Mouse (Mus musculus) midbrain, embryonic 13.5 days (tissue): ENCODE measurements around the gene Fos. TPM values are rescaled to one million over a fixed set of nuclear protein-coding genes. Genes with fewer than 3 reads are reported as not detected.

Experiments used
- ATAC-seq: fragments of 200-750 bp; cut with Nextera tagmentation; 2 replicates; pipeline ENCODE4 v1.8.0; 2017; ENCODE audit warnings: mild to moderate bottlenecking, moderate TSS enrichment, moderate library complexity
- H3K27ac ChIP-seq: fragments of 300-500 bp; sonication (generic); 2 replicates; pipeline ENCODE4 v1.5.1; 2015; ENCODE audit warnings: inconsistent platforms, mild to moderate bottlenecking, moderate library complexity
- H3K27me3 ChIP-seq: fragments of 300-500 bp; sonication (generic); 2 replicates; pipeline ENCODE4 v1.6.1; 2015; ENCODE audit warnings: mild to moderate bottlenecking, inconsistent platforms
- H3K36me3 ChIP-seq: fragments of 300-500 bp; sonication (generic); 2 replicates; pipeline ENCODE4 v1.6.1; 2015; ENCODE audit warnings: mild to moderate bottlenecking, inconsistent platforms
- H3K4me1 ChIP-seq: fragments of 300-500 bp; sonication (generic); replicated peaks from 2 replicates; pipeline ENCODE4 v1.6.1; 2015; ENCODE audit warnings: inconsistent platforms
- H3K4me2 ChIP-seq: fragments of 300-500 bp; sonication (generic); replicated peaks from 2 replicates; pipeline ENCODE4 v1.6.1; 2015; ENCODE audit warnings: moderate library complexity, mild to moderate bottlenecking, inconsistent platforms
- H3K4me3 ChIP-seq: fragments of 300-500 bp; sonication (generic); replicated peaks from 2 replicates; pipeline ENCODE4 v1.5.1; 2015; ENCODE audit warnings: mild to moderate bottlenecking, inconsistent platforms
- H3K9ac ChIP-seq: fragments of 300-500 bp; sonication (generic); replicated peaks from 2 replicates; pipeline ENCODE4 v1.6.1; 2015; ENCODE audit warnings: mild to moderate bottlenecking, inconsistent platforms
- H3K9me3 ChIP-seq: fragments of 300-500 bp; sonication (generic); 2 replicates; pipeline ENCODE4 v1.6.1; 2016; ENCODE audit warnings: mild to moderate bottlenecking, inconsistent platforms
- WGBS: fragments of 180-500 bp; shearing (Covaris S2); methylation state at CpG from one replicate; pipeline ENCODE4 v1.1.7; 2015; 5-methylcytosine and 5-hydroxymethylcytosine counted together
- polyA plus RNA-seq: library from polyadenylated mRNA; unstranded; fragments of >200 nt; fragmentation: Nextera tagmentation; extraction: Ambion mirVana; gene quantifications from 2 replicates; pipeline ENCODE4 v1.2.1, GENCODE M21; 2015

Gene Fos
- polyA plus RNA-seq, 1 experiment from 2014 or later: 0.90 TPM

DNA sequence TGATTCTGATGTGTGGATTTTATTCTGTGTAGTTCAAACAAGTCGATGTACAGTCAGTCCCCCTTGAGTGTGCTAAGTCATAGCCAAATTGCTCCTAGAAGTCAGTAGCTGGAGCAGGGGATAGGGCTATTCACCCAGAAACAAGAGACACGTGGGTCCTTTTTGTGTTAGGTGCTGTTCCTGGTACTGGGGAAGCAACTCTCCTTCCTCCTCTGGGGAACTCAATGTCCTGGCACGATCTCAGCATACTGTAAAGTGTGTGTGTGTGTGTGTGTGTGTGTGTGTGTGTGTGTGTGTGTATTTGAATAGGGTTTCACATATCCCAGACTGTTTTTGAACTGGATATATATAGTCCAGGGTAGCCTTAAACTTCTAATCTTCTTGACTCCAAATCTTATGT lies 8.8 kb upstream of the Fos start:
- no peaks in the 10 kb centered on the region for H3K9me3 ChIP-seq
- WGBS: 60% methylated on average over 3 of the region's 3 CpGs
- ATAC-seq: no peak
- H3K9ac ChIP-seq: no peak overlapping the region
- H3K27ac ChIP-seq: no peak overlapping the region
- no peaks in the 10 kb centered on the region for H3K36me3 ChIP-seq
- H3K4me1 ChIP-seq: peaks cover 7% of the 10 kb centered on the region
- H3K4me2 ChIP-seq: no peak overlapping the region
- H3K4me3 ChIP-seq: no peak overlapping the region
- H3K27me3 ChIP-seq: 0 out of 2 replicates have a peak, but pooled peaks cover 4% of the 10 kb centered on the region

DNA sequence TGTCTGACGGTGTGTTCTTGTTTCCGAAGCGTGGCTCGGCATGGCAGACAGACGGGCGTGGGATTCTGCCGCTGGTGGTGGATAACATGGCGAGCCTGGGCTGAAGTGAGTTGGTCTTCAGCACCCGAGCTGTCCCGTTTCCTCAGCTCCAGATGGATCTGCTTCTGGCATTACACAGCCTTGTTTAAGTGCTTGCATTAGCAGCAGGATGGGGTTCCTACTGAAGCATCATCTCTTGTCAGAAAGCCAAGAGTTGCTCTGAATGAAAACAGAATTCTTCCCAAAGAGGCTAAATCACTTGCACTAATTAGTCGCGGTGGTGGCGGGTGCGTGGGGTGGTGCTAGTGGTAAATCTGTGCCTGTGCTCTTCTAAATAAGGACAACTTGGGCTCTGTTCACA lies 5.8 kb upstream of the Fos start:
- Histone ChIP-seq H3K27me3 (0 out of 2 replicates have a peak, but pooled peaks cover 11% of the 10 kb centered on the region), H3K4me3 (no peak overlapping the region), H3K27ac (no peak overlapping the region), H3K36me3 (no peaks in the 10 kb centered on the region), H3K9ac (no peak overlapping the region), H3K4me2 (no peak overlapping the region), H3K9me3 (no peaks in the 10 kb centered on the region), H3K4me1 (peaks cover 17% of the 10 kb centered on the region)
- 79% methylated on average over 14 of the region's 14 CpGs for WGBS
- ATAC-seq: no peak

DNA sequence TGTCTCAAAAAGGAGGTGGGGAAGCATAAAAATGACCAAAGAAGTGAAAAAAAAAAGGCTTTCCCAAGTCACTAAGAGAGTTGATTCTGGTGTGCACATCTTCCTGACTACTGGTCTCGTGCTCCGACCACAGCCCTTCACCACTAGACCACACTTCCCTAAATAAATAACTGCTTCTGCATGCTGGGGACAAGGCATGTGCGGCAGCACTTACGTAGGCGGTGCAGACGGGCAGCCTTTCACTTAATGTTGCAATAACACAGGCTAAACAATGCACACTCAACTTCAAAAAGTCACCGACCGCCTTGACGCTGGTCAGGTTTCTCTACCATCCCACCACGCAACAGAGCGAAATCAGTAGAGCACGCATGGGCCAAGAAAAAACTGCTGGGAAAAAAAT lies 5.0 kb upstream of the Fos start:
- H3K27me3 ChIP-seq: 0 out of 2 replicates have a peak, but pooled peaks cover 11% of the 10 kb centered on the region
- 85% methylated on average over 12 of the region's 12 CpGs for WGBS
- no peak for ATAC-seq

DNA sequence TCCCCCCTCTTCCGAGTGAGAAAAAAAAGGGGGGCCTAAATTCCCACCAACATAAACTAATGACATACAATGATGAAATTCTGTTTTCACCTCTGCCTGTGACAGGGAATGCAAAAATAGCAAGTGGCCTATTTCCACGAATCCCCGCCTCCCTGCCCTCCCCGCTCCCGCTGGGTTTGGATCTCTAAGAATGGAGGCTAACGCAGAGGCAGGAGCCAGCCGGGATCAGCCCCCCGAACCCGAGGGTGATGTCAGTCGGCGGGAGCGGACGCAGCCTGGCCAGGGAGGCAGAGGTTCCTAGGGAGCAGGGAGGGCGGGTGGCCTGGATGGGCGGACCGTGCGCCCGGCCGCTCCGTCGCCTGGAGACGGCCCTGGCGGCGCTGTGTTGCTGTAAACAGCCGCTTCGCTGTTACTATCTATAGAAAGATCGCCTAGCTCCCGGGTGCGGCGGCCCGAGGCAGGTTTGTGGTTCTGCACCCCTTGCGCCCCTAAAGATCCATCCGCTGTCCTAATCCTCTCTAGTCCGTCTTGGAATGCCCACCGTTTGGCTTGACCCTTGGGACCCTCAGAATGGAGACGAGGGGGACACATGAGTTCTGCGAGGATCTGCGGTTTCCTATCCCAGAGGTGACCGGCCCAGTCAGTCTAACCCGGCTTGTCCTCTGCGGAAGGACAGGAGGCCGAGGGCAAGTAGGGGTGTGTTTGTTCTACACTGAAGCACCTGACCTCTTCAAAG lies 1.6 kb upstream of the Fos start:
- Histone ChIP-seq H3K4me2 (peak overlapping the region; percentile 100), H3K27ac (peak overlapping the region; percentile 25; the same call in 1 of the 2 replicates), H3K36me3 (no peaks in the 10 kb centered on the region), H3K4me1 (peaks cover 46% of the 10 kb centered on the region), H3K27me3 (peaks cover 35% of the 10 kb centered on the region), H3K9ac (peak overlapping the region; percentile 75), H3K4me3 (peak overlapping the region; percentile 56), H3K9me3 (no peaks in the 10 kb centered on the region)
- under 1% methylated on average over 42 of the region's 42 CpGs for WGBS
- ATAC-seq: peak; percentile 46

More for the DNA sequence above, 5.0 kb upstream of the Fos start:
- Histone ChIP-seq H3K27ac (no peak overlapping the region), H3K9me3 (no peaks in the 10 kb centered on the region), H3K4me1 (peaks cover 21% of the 10 kb centered on the region), H3K36me3 (no peaks in the 10 kb centered on the region), H3K4me2 (no peak overlapping the region), H3K9ac (no peak overlapping the region), H3K4me3 (no peak overlapping the region)

DNA sequence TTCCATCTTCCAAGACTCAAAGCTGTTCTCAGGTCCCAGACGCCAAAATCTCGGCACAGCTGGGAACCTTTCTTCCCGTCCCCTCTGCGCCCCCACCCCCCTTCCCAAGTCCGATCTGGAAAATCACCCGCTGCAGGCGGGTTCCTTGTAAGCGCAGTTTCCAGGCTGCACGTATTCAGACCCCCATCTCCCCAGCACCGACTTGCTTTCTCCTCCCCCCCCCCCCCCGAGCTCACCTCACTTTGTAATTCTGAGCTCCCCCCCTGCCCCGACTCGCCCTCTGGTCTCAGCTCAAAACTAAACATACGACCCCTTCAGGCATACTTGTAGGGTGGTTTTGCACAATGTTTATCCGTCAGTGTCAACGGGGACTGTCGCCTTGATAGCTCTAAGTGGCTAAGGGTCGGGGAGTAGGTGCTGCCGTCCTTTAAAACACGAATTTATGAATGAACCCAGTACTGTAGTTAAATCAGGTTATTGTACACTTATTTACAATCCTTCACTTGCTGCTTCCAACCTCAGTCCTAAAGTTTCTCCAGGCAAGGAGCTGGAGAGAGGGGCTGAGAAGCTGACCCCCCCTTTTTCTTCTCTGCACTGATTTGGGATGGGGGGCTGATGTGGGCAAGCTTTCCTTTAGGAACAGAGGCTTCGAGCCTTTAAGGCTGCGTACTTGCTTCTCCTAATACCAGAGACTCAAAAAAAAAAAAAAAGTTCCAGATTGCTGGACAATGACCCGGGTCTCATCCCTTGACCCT lies 857 bp upstream of the Fos start:
- Histone ChIP-seq H3K36me3 (no peaks in the 10 kb centered on the region), H3K4me3 (peak overlapping the region; percentile 56), H3K27ac (no peak overlapping the region), H3K27me3 (peaks cover 38% of the 10 kb centered on the region), H3K9ac (peak overlapping the region; percentile 75), H3K4me2 (peak overlapping the region; percentile 100), H3K4me1 (peaks cover 46% of the 10 kb centered on the region), H3K9me3 (no peaks in the 10 kb centered on the region)
- WGBS: under 1% methylated on average over 23 of the region's 23 CpGs
- ATAC-seq: no peak

DNA sequence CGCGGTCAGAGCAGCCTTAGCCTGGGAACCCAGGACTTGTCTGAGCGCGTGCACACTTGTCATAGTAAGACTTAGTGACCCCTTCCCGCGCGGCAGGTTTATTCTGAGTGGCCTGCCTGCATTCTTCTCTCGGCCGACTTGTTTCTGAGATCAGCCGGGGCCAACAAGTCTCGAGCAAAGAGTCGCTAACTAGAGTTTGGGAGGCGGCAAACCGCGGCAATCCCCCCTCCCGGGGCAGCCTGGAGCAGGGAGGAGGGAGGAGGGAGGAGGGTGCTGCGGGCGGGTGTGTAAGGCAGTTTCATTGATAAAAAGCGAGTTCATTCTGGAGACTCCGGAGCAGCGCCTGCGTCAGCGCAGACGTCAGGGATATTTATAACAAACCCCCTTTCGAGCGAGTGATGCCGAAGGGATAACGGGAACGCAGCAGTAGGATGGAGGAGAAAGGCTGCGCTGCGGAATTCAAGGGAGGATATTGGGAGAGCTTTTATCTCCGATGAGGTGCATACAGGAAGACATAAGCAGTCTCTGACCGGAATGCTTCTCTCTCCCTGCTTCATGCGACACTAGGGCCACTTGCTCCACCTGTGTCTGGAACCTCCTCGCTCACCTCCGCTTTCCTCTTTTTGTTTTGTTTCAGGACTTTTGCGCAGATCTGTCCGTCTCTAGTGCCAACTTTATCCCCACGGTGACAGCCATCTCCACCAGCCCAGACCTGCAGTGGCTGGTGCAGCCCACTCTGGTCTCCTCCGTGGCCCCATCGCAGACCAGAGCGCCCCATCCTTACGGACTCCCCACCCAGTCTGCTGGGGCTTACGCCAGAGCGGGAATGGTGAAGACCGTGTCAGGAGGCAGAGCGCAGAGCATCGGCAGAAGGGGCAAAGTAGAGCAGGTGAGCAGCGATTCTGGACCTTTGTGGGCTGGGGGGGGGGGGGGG lies 875 bp downstream of the Fos start:
- H3K36me3 ChIP-seq: no peaks in the 10 kb centered on the region
- H3K9me3 ChIP-seq: no peaks in the 10 kb centered on the region
- peak overlapping the region; percentile 63 for H3K9ac ChIP-seq
- peaks cover 43% of the 10 kb centered on the region for H3K27me3 ChIP-seq
- WGBS: 1% methylated on average over 49 of the region's 49 CpGs
- peak overlapping the region; percentile 100 for H3K4me2 ChIP-seq
- H3K4me1 ChIP-seq: peaks cover 46% of the 10 kb centered on the region
- ATAC-seq: peak; percentile 22; the same call in 1 of the 2 replicates
- peak overlapping the region; percentile 56 for H3K4me3 ChIP-seq
- H3K27ac ChIP-seq: 0 out of 2 replicates have a peak overlapping the region, but pooled peaks have one; percentile 2

DNA sequence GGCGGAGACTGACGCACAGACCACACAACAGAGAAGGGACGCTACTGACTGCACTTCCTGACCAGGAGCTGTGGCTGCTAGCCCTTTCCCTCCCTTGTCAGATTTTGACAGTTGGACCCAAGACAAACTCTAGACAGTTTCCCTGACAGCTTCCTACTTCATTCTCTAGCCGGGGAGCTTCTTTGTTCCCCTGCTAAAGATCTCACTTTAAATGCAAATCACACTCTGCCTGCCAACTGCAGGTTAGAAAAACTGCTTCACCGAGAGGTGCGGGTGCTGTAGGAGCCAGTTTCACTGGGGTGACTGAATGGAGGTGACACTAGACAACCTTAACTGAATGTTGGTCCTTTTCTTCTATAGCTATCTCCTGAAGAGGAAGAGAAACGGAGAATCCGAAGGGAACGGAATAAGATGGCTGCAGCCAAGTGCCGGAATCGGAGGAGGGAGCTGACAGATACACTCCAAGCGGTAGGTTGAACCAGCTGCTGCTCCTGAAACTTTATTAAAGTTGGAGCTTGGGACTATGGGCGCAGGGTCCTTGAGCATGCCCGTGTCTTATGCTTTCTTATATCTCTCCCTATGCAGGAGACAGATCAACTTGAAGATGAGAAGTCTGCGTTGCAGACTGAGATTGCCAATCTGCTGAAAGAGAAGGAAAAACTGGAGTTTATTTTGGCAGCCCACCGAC lies 1.7 kb downstream of the Fos start:
- Histone ChIP-seq H3K9me3 (no peaks in the 10 kb centered on the region), H3K9ac (peak overlapping the region; percentile 63; the same call in 1 of the 2 replicates), H3K27me3 (peaks cover 47% of the 10 kb centered on the region), H3K36me3 (no peaks in the 10 kb centered on the region), H3K27ac (no peak overlapping the region), H3K4me3 (peak overlapping the region; percentile 56), H3K4me1 (peaks cover 46% of the 10 kb centered on the region), H3K4me2 (peak overlapping the region; percentile 100)
- 5% methylated on average over 14 of the region's 16 CpGs for WGBS
- no peak for ATAC-seq

DNA sequence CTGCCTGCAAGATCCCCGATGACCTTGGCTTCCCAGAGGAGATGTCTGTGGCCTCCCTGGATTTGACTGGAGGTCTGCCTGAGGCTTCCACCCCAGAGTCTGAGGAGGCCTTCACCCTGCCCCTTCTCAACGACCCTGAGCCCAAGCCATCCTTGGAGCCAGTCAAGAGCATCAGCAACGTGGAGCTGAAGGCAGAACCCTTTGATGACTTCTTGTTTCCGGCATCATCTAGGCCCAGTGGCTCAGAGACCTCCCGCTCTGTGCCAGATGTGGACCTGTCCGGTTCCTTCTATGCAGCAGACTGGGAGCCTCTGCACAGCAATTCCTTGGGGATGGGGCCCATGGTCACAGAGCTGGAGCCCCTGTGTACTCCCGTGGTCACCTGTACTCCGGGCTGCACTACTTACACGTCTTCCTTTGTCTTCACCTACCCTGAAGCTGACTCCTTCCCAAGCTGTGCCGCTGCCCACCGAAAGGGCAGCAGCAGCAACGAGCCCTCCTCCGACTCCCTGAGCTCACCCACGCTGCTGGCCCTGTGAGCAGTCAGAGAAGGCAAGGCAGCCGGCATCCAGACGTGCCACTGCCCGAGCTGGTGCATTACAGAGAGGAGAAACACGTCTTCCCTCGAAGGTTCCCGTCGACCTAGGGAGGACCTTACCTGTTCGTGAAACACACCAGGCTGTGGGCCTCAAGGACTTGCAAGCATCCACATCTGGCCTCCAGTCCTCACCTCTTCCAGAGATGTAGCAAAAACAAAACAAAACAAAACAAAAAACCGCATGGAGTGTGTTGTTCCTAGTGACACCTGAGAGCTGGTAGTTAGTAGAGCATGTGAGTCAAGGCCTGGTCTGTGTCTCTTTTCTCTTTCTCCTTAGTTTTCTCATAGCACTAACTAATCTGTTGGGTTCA lies 2.5 kb downstream of the Fos start:
- H3K36me3 ChIP-seq: no peaks in the 10 kb centered on the region
- no peak for ATAC-seq
- no peaks in the 10 kb centered on the region for H3K9me3 ChIP-seq
- H3K4me2 ChIP-seq: peak overlapping the region; percentile 100; the same call in 1 of the 2 replicates
- peaks cover 43% of the 10 kb centered on the region for H3K27me3 ChIP-seq
- peaks cover 46% of the 10 kb centered on the region for H3K4me1 ChIP-seq
- no peak overlapping the region for H3K4me3 ChIP-seq
- 35% methylated on average over 23 of the region's 23 CpGs for WGBS
- H3K27ac ChIP-seq: no peak overlapping the region
- H3K9ac ChIP-seq: no peak overlapping the region

DNA sequence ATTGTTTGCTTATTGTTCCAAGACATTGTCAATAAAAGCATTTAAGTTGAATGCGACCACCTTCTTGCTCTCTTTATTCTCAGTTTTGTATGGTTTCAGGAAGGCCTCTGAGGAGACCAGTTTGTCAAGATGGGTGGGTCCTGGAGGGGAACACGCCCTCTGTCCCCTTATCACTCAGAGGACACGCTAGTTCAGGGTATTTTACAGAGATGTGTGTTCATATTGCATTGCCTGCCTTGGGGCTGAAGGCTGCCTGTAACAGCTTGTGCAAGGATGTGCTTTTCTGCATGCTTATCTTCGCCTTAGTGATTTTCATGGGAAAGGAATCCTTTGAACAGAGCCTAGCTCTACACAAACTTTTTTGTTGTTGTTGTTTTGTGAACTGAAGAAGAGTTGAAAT lies 3.5 kb downstream of the Fos start:
- Histone ChIP-seq H3K27me3 (peaks cover 43% of the 10 kb centered on the region), H3K4me2 (no peak overlapping the region), H3K36me3 (no peaks in the 10 kb centered on the region), H3K4me1 (peaks cover 35% of the 10 kb centered on the region), H3K4me3 (no peak overlapping the region), H3K9me3 (no peaks in the 10 kb centered on the region), H3K9ac (no peak overlapping the region), H3K27ac (no peak overlapping the region)
- 77% methylated on average over 4 of the region's 4 CpGs for WGBS
- no peak for ATAC-seq

DNA sequence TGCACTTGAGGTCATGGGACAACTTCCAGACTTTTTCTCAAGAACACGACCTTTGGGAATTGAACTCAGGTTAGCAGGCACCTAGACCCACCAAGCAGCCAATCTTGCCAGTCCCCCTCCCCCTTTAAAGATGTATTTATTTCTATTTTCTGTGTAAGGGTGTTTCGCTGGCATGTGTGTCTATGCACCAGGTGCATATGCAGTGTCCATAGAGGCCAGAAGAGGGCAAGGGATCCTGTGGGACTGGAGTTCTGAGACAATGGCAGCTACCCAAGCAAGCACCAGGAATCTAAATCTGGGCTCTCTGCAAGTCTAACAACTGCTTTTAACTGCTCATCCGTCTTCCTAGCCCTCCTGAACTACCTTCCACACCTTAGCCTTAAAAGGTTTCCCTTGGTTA lies 4.1 kb downstream of the Fos start:
- H3K27ac ChIP-seq: no peak overlapping the region
- H3K9me3 ChIP-seq: no peaks in the 10 kb centered on the region
- no peak overlapping the region for H3K4me3 ChIP-seq
- no peak for ATAC-seq
- WGBS: 73% methylated on average over 3 of the region's 3 CpGs
- peaks cover 30% of the 10 kb centered on the region for H3K4me1 ChIP-seq
- H3K4me2 ChIP-seq: no peak overlapping the region
- H3K9ac ChIP-seq: no peak overlapping the region
- no peaks in the 10 kb centered on the region for H3K36me3 ChIP-seq
- H3K27me3 ChIP-seq: peaks cover 43% of the 10 kb centered on the region
